ENCODE assay signal across 29 mouse cellular contexts in genomic region chr1:154198896-154199295, GRCm38 (mm10). TPM values are rescaled to one million over a fixed set of nuclear protein-coding genes. Genes with fewer than 3 reads are reported as not detected.
"Had no signal": no experiment of that assay in that cellular context is flagged by ENCODE, and none has a peak within 500 bp of the region (broad histone marks: within the 10 kb centered on the region; RNA-seq: fewer than 3 reads in every experiment).

No protein-coding gene starts in this region.

- H3K36me3 ChIP-seq: embryonic facial prominence, embryonic 10.5 days; embryonic facial prominence, embryonic 12.5 days; embryonic facial prominence, embryonic 13.5 days; embryonic facial prominence, embryonic 15.5 days; forebrain, embryonic 10.5 days; forebrain, embryonic 12.5 days; forebrain, embryonic 15.5 days had no signal

- H3K4me3 ChIP-seq: embryonic facial prominence, embryonic 10.5 days; embryonic facial prominence, embryonic 12.5 days; embryonic facial prominence, embryonic 13.5 days; embryonic facial prominence, embryonic 15.5 days; erythroblast, embryonic 14.5 days; forebrain, embryonic 10.5 days; forebrain, embryonic 12.5 days; forebrain, embryonic 13.5 days; forebrain, embryonic 15.5 days; gastrocnemius, adult 2 months; heart, adult 2 months had no signal

- H3K9ac ChIP-seq: embryonic facial prominence, embryonic 12.5 days; embryonic facial prominence, embryonic 13.5 days; embryonic facial prominence, embryonic 15.5 days; forebrain, embryonic 12.5 days; forebrain, embryonic 13.5 days; forebrain, embryonic 15.5 days; forebrain, postnatal 0 days had no signal

- H3K9me3 ChIP-seq: embryonic facial prominence, embryonic 10.5 days; embryonic facial prominence, embryonic 12.5 days; embryonic facial prominence, embryonic 13.5 days; embryonic facial prominence, embryonic 15.5 days; forebrain, embryonic 10.5 days; forebrain, embryonic 12.5 days; forebrain, embryonic 13.5 days; forebrain, embryonic 15.5 days had no signal

- ATAC-seq: forebrain, embryonic 13.5 days; forebrain, embryonic 14.5 days; forebrain, embryonic 15.5 days; forebrain, embryonic 16.5 days; forebrain, postnatal 0 days had no signal

- DNase-seq: cerebellum, adult 2 months; cerebellum, adult 8-10 months; cerebellum, adult 9-10 months; cerebellum, adult 9-11 months; cerebellum, postnatal 10 days; cerebellum, postnatal 14 days; cerebellum, postnatal 25 days; cerebellum, postnatal 36 days; embryo, embryonic 11 days; forebrain, postnatal 0 days; gastrocnemius, adult 2 months; gastrocnemius, postnatal 10 days; gastrocnemius, postnatal 14 days; gastrocnemius, postnatal 25 days; gastrocnemius, postnatal 36 days; heart, adult 18-20 months; heart, adult 2 months had no signal

- H3K4me1 ChIP-seq: forebrain, embryonic 12.5 days; forebrain, embryonic 15.5 days had no signal

- H3K27ac ChIP-seq: embryonic facial prominence, embryonic 10.5 days; embryonic facial prominence, embryonic 12.5 days; embryonic facial prominence, embryonic 13.5 days; embryonic facial prominence, embryonic 15.5 days; forebrain, embryonic 10.5 days; forebrain, embryonic 12.5 days; forebrain, embryonic 13.5 days; forebrain, embryonic 15.5 days; gastrocnemius, adult 2 months; heart, adult 2 months had no signal

- H3K4me2 ChIP-seq: embryonic facial prominence, embryonic 12.5 days; embryonic facial prominence, embryonic 13.5 days; embryonic facial prominence, embryonic 15.5 days; forebrain, embryonic 12.5 days; forebrain, embryonic 13.5 days; forebrain, embryonic 15.5 days had no signal

RNA-seq across cellular contexts. Expression of gene Zfp648, which starts 2.1 kb away (rescaled TPM):
- polyA plus RNA-seq: cerebellum, adult 2 months; erythroblast, embryonic 14.5 days; forebrain, embryonic 11.5 days; forebrain, embryonic 12.5 days; forebrain, embryonic 13.5 days; heart, adult 2 months had no signal
